Mouse (Mus musculus) thymus, adult 2 months (tissue): ENCODE data around the gene Bach2.

Experiments
- CTCF ChIP-seq: fragments of 200-500 bp; IDR thresholded peaks from 2 replicates; pipeline ENCODE4 v1.5.1; 2012; ENCODE audit warnings: mild to moderate bottlenecking, control low read depth, low read length, moderate library complexity, borderline replicate concordance; ENCODE audit not compliant: control insufficient read depth, poor library complexity, insufficient read depth; ENCODE audit errors: extremely low read depth
- POLR2A ChIP-seq: fragments of 200-500 bp; IDR thresholded peaks from 2 replicates; pipeline ENCODE4 v1.6.1; 2012; ENCODE audit warnings: mild to moderate bottlenecking, low read length, control low read depth, moderate library complexity; ENCODE audit not compliant: control insufficient read depth, poor library complexity, insufficient read depth; ENCODE audit errors: extremely low read depth

DNA sequence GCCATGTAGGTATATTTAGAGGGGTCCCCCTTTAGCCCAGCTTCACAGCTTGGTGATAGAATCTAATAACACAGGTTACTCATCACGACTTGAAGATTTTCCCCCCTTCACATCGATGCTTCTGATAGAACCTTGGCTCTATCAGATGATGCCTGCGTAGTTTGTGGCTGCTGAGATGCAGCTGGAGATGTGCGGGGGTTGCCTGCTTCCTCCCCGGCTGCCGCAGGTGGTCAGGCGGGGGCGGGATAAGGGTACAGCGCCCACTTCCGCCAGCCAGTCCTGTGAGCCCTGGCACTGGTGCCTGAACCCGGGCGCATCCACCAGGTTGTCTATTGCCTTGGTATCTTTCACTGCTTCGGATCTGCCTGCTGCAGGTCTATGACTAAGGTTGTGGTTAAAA lies 19.5 kb downstream of the Bach2 start:
- TF ChIP-seq CTCF (0 out of 2 replicates have a peak, but pooled peaks have one; percentile 9), POLR2A (no peak)
